Mouse (Mus musculus) MEL (cell line): Measurements from ENCODE around the gene Gm11239.
"Not testable (repeated sequence)": the region's sequence is repeated elsewhere in the genome, so short reads cannot be mapped to it uniquely, and the experiment has no call there.

Experiments
- CHD1 ChIP-seq: IDR thresholded peaks from 2 replicates; pipeline ENCODE4 v1.6.1; 2012; ENCODE audit warnings: low read depth, mild to moderate bottlenecking, inconsistent platforms, low read length, improper control_type of control experiment
- CHD2 ChIP-seq: IDR thresholded peaks from 2 replicates; pipeline ENCODE4 v1.6.1; 2011; ENCODE audit warnings: low read length, improper control_type of control experiment
- CTCF ChIP-seq, 3 experiments: IDR thresholded peaks in 2 of 3; conservative IDR thresholded peaks in 1 of 3; 2 replicates each; pipeline ENCODE4 v1.5.1; 2011 to 2012; ENCODE audit warnings: low read length in 3 of 3, low read depth in 2 of 3, mild to moderate bottlenecking in 2 of 3, improper control_type of control experiment in 1 of 3, inconsistent platforms in 1 of 3, mixed read lengths in 1 of 3, moderate library complexity in 1 of 3; ENCODE audit not compliant: control insufficient read depth in 1 of 3, insufficient read depth in 1 of 3, poor library complexity in 1 of 3, severe bottlenecking in 1 of 3
- E2F4 ChIP-seq: IDR thresholded peaks from 2 replicates; pipeline ENCODE4 v1.6.1; 2011; ENCODE audit warnings: low read depth, low read length, improper control_type of control experiment, borderline replicate concordance
- EP300 ChIP-seq, 2 experiments: IDR thresholded peaks; 2 replicates each; pipeline ENCODE4 v1.6.1; 2011; ENCODE audit warnings: improper control_type of control experiment in 2 of 2, low read length in 2 of 2, low read depth in 1 of 2, mild to moderate bottlenecking in 1 of 2
- GATA1 ChIP-seq: IDR thresholded peaks from 2 replicates; pipeline ENCODE4 v1.6.1; 2011; ENCODE audit warnings: low read depth, low read length, improper control_type of control experiment
- MAFK ChIP-seq: IDR thresholded peaks from 2 replicates; pipeline ENCODE4 v1.6.1; 2011; ENCODE audit warnings: low read depth, mild to moderate bottlenecking, low read length, improper control_type of control experiment, borderline replicate concordance
- POLR2A ChIP-seq, 2 experiments: IDR thresholded peaks; 2 replicates each; pipeline ENCODE4 v1.6.1; 2011 to 2012; ENCODE audit warnings: low read length in 2 of 2, mild to moderate bottlenecking in 2 of 2, control low read depth in 1 of 2, improper control_type of control experiment in 1 of 2, low read depth in 1 of 2, moderate library complexity in 1 of 2; ENCODE audit not compliant: control insufficient read depth in 1 of 2, insufficient read depth in 1 of 2, poor library complexity in 1 of 2
- RCOR1 ChIP-seq: IDR thresholded peaks from 2 replicates; pipeline ENCODE4 v1.6.1; 2012; ENCODE audit warnings: low read depth, mild to moderate bottlenecking, inconsistent platforms, low read length, improper control_type of control experiment
- TCF12 ChIP-seq: IDR thresholded peaks from 2 replicates; pipeline ENCODE4 v1.6.1; 2014; ENCODE audit warnings: low read depth, mild to moderate bottlenecking, inconsistent platforms, low read length, improper control_type of control experiment, moderate library complexity
- ZC3H11A ChIP-seq: IDR thresholded peaks from 2 replicates; pipeline ENCODE4 v1.6.1; 2012; ENCODE audit warnings: low read depth, mild to moderate bottlenecking, inconsistent platforms, low read length, improper control_type of control experiment

- not testable (repeated sequence) for TF ChIP-seq POLR2A (IDR thresholded peaks at IDR 0.05; ENCODE audit: control insufficient read depth in 1 of 2, insufficient read depth in 1 of 2, low read depth in 1 of 2, low read length in 2 of 2, poor library complexity in 1 of 2); CTCF (IDR thresholded peaks at IDR 0.05 in 2 of 3, conservative IDR thresholded peaks at IDR 0.05 in 1 of 3; ENCODE audit: control insufficient read depth in 1 of 3, insufficient read depth in 1 of 3, low read depth in 2 of 3, low read length in 3 of 3, poor library complexity in 1 of 3, severe bottlenecking in 1 of 3); CHD1; ZC3H11A; RCOR1; E2F4; CHD2; TCF12; EP300 (IDR thresholded peaks at IDR 0.05; ENCODE audit: low read depth in 1 of 2, low read length in 2 of 2); GATA1; MAFK
These were observed 30.3 kb upstream of the Gm11239 start, which contains the start of gene Gm11236 for GRCm38 (mm10) chr4:73637821-73638220.
